Mouse (Mus musculus) cerebellum, postnatal 4 days (tissue): ENCODE measurements around the gene Fam136a.
A peak's percentile ranks its signal among the peaks of the same experiment; 100 is the strongest.

Experiments used
- DNase-seq, 2 experiments: peaks; one replicate each; pipeline ENCODE4 v3.0.0; 2022; ENCODE audit warnings: low spot score in 2 of 2, mixed read lengths in 1 of 2

Fam136a gene

GRCm38 (mm10) chr6:86397257-86397980, 32.0 kb downstream of the Fam136a start:
- no peak for DNase-seq

GRCm38 (mm10) chr6:86398986-86399385, 33.5 kb downstream of the Fam136a start:
- DNase-seq, result no peak

DNA sequence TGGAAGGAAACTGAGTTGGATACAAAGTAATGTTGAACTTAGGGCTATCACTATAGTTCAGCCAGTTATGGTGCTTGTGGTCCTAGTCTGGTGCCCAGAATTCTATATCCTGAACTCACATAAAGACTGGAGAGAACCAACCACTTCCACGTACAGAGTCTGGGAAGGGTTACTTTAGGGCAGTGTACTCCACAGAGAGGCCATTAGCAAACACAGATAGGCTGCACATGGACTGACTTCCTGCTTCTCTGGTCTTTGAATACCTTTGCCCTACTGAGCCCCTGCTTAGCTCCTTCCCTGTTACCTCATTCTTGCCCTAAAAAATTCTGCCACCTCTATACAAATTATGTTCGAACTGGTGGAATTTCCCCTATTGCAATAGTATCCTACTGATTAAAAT, 34.5 kb downstream of the Fam136a start:
- DNase-seq, result no peak

DNA sequence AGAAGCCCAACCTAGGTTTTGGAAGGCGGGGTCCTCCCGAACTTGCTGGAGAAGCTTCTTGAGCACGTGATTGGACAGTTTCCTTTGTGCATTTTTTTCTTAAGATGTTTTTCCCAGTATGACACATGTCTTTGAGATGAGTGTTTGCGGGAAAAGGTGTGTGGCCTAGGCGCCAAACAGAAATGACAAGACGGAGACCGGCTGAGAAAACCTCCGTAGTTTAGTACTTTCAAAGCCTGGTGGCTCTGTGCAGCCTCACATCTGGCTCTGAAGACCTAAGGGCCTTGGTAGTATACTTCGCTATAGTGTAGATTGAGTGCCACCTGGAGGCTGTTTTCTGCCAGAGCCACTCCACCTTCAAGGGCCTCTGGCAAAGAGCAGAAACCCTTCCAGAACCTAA, 35.5 kb downstream of the Fam136a start:
- peak in 1 of 2 experiments; percentile 45 for DNase-seq

GRCm38 (mm10) chr6:86402681-86403607, 37.5 kb downstream of the Fam136a start:
- no peak for DNase-seq

GRCm38 (mm10) chr6:86403728-86404099, 38.3 kb downstream of the Fam136a start:
- peak; percentile 84 to 93 for DNase-seq

DNA sequence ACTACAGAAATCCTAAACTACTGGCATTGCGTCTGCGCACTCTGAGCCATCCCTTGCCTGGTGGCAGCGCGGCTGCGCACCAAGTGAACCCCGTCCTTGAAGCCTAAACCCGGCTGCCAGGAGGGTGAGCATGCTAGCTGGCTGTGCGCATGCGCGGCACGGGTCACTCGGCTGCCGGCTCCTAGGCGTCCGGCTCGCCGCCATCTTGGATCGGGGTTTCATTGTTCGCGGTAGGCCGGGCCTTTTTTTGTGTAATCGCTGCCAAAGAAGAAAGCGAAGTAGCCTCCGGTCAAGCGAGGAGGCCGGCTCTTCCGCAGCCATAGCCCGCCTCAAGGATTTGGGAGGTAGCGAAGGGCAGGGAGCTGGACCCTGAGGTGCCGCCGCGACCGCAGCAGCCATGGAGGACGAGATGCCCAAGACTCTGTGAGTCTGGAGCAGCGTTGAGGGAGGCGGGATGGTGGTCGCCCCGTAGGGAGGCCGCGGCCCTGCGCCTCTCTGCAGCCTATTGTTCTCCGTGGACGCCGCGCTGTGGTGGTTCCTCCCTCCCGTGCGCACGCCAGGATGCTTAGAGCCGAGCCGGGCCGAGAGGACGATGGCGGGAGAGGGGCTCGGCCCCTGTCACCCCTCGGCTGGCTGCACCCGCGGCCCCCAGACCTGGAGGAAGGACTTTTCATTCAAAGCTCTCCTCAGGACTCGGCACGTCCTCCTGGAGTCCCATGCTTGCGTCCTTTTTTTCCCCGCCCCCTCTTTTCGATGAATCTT, 38.8 kb downstream of the Fam136a start, which contains the start of gene Tia1:
Gene Tia1 (plus strand): TSS at position 120 of the 762 bp plus-strand sequence.
- peak; percentile 94 to 97 for DNase-seq

- no peak for DNase-seq
These were observed 39.5 kb downstream of the Fam136a start for GRCm38 (mm10) chr6:86404996-86405395.

DNA sequence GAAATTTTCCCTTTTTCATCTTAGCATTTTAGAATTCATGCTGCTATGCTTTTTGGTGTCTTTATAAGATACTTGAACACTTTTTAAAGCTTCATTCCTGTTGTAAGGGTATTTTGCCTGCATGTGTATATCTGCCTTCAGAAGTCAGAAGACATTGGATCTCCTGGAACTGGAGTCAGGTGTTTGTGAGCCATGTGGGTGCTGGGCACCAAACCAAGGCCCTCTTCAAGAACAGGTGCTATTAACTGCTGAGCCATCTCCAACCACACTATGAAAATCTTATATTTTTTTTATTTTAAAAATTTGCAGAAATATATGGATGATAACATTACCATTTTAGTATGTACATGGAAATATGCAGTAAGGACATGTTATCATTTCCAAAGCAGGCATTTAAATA, 40.9 kb downstream of the Fam136a start:
- no peak for DNase-seq

DNA sequence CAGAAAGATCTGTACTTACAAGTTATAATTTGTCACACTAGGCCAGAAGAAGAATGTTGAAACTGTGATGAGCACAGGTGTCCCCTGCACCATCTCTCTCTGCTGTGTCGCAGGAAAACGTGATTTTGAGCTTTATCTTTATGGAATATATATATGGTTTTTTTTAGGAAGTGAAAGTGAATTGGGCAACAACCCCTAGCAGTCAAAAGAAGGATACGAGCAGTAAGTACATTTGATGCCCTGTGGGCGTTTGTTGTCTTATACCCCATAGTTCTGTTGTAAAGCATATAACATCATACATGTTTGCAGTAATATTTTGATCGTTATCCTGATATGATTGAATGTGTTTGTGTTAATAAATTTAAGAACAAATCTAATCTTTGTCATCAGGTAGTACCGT, 53.3 kb downstream of the Fam136a start:
- no peak for DNase-seq

DNA sequence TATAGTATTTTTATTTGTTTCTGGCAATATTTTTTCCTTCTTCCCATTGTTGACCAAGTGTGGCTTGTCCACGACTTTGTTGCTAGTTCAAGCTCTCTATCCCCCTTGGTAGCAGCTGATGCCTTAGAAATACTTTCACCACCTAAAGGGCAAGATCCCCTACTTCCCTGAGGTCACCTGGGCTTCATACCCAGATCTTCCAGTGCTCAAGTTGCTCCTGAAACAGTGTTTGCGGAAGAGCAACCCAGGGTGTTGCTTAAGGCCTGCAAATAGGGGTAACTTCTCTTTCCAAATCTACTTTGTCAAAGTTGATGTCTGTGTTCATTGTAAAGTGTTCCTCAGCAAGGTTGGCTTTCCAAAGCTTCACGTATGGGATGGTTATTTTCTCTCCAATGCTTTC, 53.8 kb downstream of the Fam136a start:
- DNase-seq, result no peak
